Mouse (Mus musculus) midbrain, embryonic 15.5 days (tissue): Measurements from ENCODE around the gene Ghitm. TPM values are rescaled to one million over a fixed set of nuclear protein-coding genes. Genes with fewer than 3 reads are reported as not detected.
A peak's percentile ranks its signal among the peaks of the same experiment; 100 is the strongest.
"Not testable (repeated sequence)": the region's sequence is repeated elsewhere in the genome, so short reads cannot be mapped to it uniquely, and the experiment has no call there.

Experiments used
- ATAC-seq: fragments of 200-750 bp; cut with Nextera tagmentation; replicated peaks from 2 replicates; pipeline ENCODE4 v1.8.0; 2017; ENCODE audit warnings: moderate TSS enrichment
- H3K27ac ChIP-seq: fragments of 300-500 bp; sonication (generic); 2 replicates; pipeline ENCODE4 v1.5.1; 2015; ENCODE audit warnings: mild to moderate bottlenecking, inconsistent platforms
- H3K27me3 ChIP-seq: fragments of 300-500 bp; sonication (generic); replicated peaks from 2 replicates; pipeline ENCODE4 v1.6.1; 2015; ENCODE audit warnings: inconsistent platforms
- H3K36me3 ChIP-seq: fragments of 300-500 bp; sonication (generic); replicated peaks from 2 replicates; pipeline ENCODE4 v1.6.1; 2015; ENCODE audit warnings: inconsistent platforms
- H3K4me1 ChIP-seq: fragments of 300-500 bp; sonication (generic); 2 replicates; pipeline ENCODE4 v1.6.1; 2015; ENCODE audit warnings: inconsistent platforms
- H3K4me2 ChIP-seq: fragments of 300-500 bp; sonication (generic); 2 replicates; pipeline ENCODE4 v1.6.1; 2015; ENCODE audit warnings: inconsistent platforms, mild to moderate bottlenecking, moderate library complexity
- H3K4me3 ChIP-seq: fragments of 300-500 bp; sonication (generic); 2 replicates; pipeline ENCODE4 v1.5.1; 2015; ENCODE audit warnings: mild to moderate bottlenecking, inconsistent platforms
- H3K9ac ChIP-seq: fragments of 300-500 bp; sonication (generic); 2 replicates; pipeline ENCODE4 v1.6.1; 2015; ENCODE audit warnings: mild to moderate bottlenecking, inconsistent platforms
- H3K9me3 ChIP-seq: fragments of 300-500 bp; sonication (generic); 2 replicates; pipeline ENCODE4 v1.6.1; 2016; ENCODE audit warnings: inconsistent platforms
- WGBS: fragments of 180-500 bp; shearing (Covaris S2); methylation state at CpG from one replicate; pipeline ENCODE4 v1.1.7; 2015; ENCODE audit warnings: mixed read lengths; 5-methylcytosine and 5-hydroxymethylcytosine counted together
- polyA plus RNA-seq: library from polyadenylated mRNA; unstranded; fragments of >200 nt; fragmentation: Nextera tagmentation; extraction: Ambion mirVana; gene quantifications from 2 replicates; pipeline ENCODE4 v1.2.1, GENCODE M21; 2015

The Ghitm gene
- polyA plus RNA-seq = 184 TPM in 2 replicates

DNA sequence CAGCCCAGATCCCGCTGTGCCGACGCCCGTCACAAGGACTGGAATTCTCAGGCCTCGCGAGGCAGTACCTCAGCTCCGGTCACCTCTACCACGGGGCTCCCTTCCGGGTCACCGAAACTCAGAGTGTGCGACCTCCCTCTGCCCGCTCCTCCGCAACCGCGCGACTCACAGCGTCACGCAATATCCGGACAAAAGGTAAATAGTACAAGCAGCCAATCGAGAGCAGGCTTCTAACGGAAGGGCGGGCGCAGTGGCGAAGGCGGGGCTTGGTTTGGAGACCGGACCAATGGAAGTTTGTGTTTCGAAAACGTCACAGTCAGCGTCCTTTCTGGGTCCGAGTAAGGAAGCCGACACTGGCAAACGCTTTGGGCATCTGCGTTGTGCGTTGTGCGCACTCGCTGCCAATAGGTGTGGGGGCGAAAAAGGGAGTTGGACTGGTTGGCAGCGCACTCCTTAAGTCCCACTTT, at the start of gene Ghitm:
Gene Ghitm (minus strand): TSS at position 146 of the 467 bp plus-strand sequence.
- peak within 1 kb of the TSS; percentile 93 for H3K9ac ChIP-seq
- WGBS = under 1% methylated on average over 38 of the region's 38 CpGs
- peaks cover 19% of the 10 kb centered on the region for H3K36me3 ChIP-seq
- H3K4me3 ChIP-seq = peak within 1 kb of the TSS; percentile 99
- H3K27ac ChIP-seq = peak within 1 kb of the TSS; percentile 84
- peaks cover 13% of the 10 kb centered on the region for H3K4me1 ChIP-seq
- H3K27me3 ChIP-seq = no peaks in the 10 kb centered on the region
- no peaks in the 10 kb centered on the region for H3K9me3 ChIP-seq
- H3K4me2 ChIP-seq = peak within 1 kb of the TSS; percentile 67
- peak; percentile 99 for ATAC-seq

DNA sequence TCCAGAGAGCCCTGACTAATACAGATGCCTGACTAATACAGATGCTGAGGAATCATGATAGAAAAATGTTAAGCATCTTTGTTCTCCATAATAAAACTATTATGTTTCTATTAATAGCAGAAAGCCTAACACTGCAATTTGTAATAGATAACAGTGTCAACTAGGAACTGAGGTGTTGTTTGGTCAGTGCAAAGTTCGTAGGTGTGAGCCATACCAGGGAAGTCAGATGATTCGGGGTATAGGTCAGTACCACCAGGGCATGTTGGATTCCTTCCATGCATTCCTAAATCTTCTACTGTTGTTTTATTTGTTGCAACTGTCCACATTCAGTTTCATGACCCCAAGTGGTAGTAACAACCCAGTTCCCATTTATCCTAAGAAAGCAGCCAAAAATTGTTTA, 49.8 kb upstream of the Ghitm start:
- WGBS = 91% methylated on average over 2 of the region's 2 CpGs
- no peaks in the 10 kb centered on the region for H3K36me3 ChIP-seq
- no peaks in the 10 kb centered on the region for H3K9me3 ChIP-seq
- H3K9ac ChIP-seq = no peak overlapping the region
- H3K4me1 ChIP-seq = no peaks in the 10 kb centered on the region
- H3K27me3 ChIP-seq = no peaks in the 10 kb centered on the region
- no peak for ATAC-seq
- no peak overlapping the region for H3K4me3 ChIP-seq
- no peak overlapping the region for H3K27ac ChIP-seq
- no peak overlapping the region for H3K4me2 ChIP-seq

DNA sequence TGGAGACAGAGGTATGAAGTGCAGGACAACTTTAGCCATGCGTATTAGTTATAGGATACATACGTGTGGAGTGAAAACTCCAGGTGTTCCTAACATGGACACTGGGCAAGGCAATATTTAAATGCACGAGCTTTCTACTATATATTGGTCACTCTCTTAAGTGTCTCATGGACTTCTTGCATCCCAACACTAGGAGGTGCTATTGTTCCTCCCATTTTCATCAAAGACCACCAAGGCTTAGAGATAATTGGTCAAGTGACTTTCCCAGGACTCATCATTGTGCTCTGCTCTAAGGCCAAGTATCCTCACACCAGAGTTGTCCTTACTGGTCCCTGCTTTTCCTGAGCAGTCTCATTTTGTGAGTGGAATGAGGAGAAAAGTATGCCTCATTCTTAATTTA, 39.4 kb upstream of the Ghitm start:
- no peak overlapping the region for H3K27ac ChIP-seq
- H3K4me1 ChIP-seq = no peaks in the 10 kb centered on the region
- no peak overlapping the region for H3K9ac ChIP-seq
- H3K36me3 ChIP-seq = no peaks in the 10 kb centered on the region
- H3K27me3 ChIP-seq = no peaks in the 10 kb centered on the region
- H3K4me3 ChIP-seq = no peak overlapping the region
- no peak overlapping the region for H3K4me2 ChIP-seq
- no peaks in the 10 kb centered on the region for H3K9me3 ChIP-seq
- ATAC-seq = no peak
- WGBS = 73% methylated on average over 3 of the region's 3 CpGs

DNA sequence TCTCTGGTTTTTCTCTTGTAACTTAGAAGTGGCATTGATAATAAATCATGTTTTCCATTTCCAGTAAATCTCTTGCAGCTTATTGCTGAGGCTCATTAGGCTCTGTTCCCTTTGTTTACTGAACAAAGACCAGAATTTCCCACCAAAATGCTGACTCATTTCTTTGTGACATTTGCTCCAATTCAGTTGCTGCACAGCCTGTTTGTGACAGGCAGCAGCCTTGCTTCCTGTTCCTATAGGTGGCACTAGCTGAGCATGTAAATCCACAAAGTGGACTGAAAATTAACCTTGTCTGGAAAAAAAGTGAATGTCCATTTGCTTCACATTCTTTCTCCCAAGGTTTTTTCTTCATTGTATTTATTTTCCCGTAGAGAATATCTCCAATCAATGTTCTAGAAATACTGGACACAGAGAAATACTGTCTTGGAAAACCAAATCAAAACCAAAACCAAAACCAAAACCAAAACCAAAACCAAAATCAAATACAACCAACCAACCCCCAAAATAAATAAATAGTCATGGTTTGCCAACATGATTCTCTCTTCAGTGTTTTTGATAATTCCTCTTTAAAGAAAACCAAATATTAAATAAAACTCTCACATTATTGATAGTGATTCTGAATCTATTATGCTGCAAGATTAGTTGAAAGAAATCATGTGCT, 30.3 kb upstream of the Ghitm start:
- ATAC-seq = peak; percentile 71
- WGBS = 57% methylated on average over 1 of the region's 1 CpGs
- peak overlapping the region; percentile 38; the same call in 1 of the 2 replicates for H3K27ac ChIP-seq

DNA sequence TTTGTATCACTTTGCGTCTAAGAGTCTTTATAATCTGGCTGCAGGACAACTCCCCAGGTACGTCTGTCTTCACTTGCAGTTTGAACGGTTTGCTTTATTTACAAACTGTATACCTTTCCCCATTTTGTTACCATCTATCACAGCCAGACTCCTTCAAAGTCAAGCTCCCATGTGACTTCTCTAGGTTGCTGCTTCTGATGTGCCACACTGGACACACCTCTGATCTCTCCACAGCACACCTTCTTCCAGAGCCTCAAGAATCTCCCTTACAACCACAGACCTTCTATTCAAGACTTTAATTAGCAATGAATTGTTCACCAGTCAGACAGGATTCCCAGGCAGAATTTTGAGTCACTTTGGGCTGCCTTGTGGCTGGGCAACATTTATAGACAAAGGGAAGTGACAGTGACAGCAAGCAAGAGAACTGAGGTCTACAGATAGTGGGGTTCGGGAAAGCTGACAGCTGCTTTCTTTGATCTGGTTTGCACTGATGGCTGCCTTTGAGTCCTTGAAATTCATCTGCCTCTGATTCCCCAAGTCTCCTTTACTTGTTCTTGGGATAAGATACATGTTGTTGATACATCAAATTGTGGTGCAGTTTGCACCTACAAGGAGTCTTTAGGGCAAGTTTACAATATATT, 29.4 kb upstream of the Ghitm start:
- peak overlapping the region; percentile 38; the same call in 1 of the 2 replicates for H3K27ac ChIP-seq
- no peaks in the 10 kb centered on the region for H3K27me3 ChIP-seq
- no peaks in the 10 kb centered on the region for H3K9me3 ChIP-seq
- H3K4me2 ChIP-seq = no peak overlapping the region
- WGBS = 75% methylated on average over 4 of the region's 4 CpGs
- no peak overlapping the region for H3K4me3 ChIP-seq
- ATAC-seq = no peak
- no peaks in the 10 kb centered on the region for H3K36me3 ChIP-seq
- H3K9ac ChIP-seq = no peak overlapping the region
- no peaks in the 10 kb centered on the region for H3K4me1 ChIP-seq

More for the DNA sequence above, 30.3 kb upstream of the Ghitm start:
- H3K9ac ChIP-seq = no peak overlapping the region
- H3K4me2 ChIP-seq = no peak overlapping the region
- H3K9me3 ChIP-seq = no peaks in the 10 kb centered on the region
- H3K36me3 ChIP-seq = no peaks in the 10 kb centered on the region
- no peak overlapping the region for H3K4me3 ChIP-seq
- no peaks in the 10 kb centered on the region for H3K4me1 ChIP-seq
- H3K27me3 ChIP-seq = no peaks in the 10 kb centered on the region

DNA sequence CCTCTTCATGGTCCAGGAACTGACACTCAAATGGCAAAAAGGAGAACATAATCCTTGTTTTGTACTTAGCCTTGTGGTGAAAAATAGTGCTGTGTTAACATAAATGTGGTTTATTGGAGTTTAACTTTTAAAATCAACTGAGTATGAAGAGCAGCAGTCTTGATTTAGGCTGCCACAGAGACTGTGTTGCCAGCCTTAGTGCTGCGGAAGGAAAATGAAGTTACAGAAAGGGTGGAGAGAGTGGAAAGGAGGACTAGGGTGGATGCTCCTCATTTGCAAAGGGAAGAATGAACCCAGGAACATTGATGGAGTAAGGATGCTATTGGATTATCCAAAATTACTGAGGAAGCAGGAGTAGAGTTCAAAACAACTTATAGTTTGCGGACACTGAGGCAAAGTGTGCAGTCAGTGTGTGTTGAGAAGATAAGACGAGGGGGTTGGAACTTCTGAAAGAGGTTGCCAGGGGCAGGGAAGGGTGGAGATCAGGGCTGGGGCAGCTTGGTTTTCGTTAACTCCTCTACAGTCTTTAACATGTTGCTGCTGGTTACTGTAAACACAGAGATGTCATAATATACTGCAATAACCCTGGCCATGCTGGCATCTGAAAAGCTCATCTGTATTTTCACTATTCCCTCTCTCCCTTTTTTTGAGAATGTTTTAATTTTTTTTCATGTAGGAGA, 28.3 kb upstream of the Ghitm start:
- H3K4me3 ChIP-seq = no peak overlapping the region
- no peaks in the 10 kb centered on the region for H3K27me3 ChIP-seq
- H3K36me3 ChIP-seq = no peaks in the 10 kb centered on the region
- 83% methylated on average over 4 of the region's 4 CpGs for WGBS
- no peaks in the 10 kb centered on the region for H3K4me1 ChIP-seq
- H3K9ac ChIP-seq = no peak overlapping the region
- no peaks in the 10 kb centered on the region for H3K9me3 ChIP-seq
- H3K4me2 ChIP-seq = no peak overlapping the region
- H3K27ac ChIP-seq = no peak overlapping the region
- no peak for ATAC-seq

DNA sequence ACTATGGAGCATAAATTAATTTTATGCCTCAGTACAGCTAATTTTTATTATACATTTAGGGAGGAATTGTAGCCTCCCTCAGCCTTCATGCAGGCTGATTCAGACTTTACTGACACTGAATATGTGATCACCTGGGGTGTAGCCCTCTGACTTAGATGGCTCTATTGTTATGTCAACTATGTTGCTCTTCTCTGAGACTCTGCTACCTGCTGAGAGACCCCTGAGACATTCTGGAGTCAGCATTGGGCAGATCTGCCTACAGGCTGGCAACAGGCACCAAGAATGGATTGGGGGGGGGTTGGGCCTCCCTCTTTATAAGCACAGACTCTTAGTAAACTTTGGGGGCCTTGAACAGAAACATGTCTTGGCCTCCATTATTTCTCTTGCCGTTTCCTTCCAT, 19.3 kb upstream of the Ghitm start:
- Histone ChIP-seq H3K9ac (no peak overlapping the region), H3K4me2 (no peak overlapping the region), H3K36me3 (no peaks in the 10 kb centered on the region), H3K4me3 (no peak overlapping the region), H3K9me3 (peaks cover 4% of the 10 kb centered on the region; the same call in 1 of the 2 replicates), H3K27ac (no peak overlapping the region), H3K4me1 (no peaks in the 10 kb centered on the region), H3K27me3 (no peaks in the 10 kb centered on the region)
- 100% methylated on average over 1 of the region's 1 CpGs for WGBS
- no peak for ATAC-seq

DNA sequence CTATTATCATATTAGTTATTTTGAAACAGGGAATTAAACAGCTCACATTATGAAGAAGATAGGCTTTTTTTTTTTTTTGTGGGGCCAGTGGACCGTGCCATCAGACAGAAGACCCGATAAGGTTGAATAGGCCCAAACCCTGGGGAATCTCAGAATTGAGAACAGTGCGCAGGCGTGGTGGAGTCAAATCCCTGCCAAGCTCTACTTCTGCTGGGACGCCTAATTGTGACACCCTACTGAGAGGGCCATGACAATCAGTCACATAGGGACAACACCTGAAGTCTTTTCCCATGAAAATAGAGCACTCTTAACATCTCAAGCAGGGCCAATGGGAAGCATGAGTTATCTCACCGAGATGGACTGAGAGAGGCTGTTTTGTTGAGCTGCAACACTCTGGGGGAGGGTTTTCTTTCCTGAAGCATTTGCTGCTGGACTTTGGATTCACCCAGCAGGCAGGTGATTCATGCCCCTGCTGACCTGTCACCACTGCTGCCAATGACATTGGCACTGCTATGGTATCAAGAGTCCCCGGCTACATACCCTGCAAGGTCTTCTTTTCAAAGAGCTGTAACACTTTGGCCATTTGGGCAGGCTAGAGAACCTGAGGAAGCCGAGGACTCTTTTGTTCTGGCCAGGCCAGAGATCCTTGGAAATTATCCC, 4.1 kb upstream of the Ghitm start:
- no peak for ATAC-seq
- Histone ChIP-seq H3K4me1 (peaks cover 3% of the 10 kb centered on the region), H3K27me3 (no peaks in the 10 kb centered on the region), H3K9me3 (no peaks in the 10 kb centered on the region), H3K4me2 (no peak overlapping the region), H3K27ac (no peak overlapping the region), H3K4me3 (no peak overlapping the region), H3K9ac (no peak overlapping the region), H3K36me3 (no peaks in the 10 kb centered on the region)
- WGBS = 44% methylated on average over 8 of the region's 8 CpGs

DNA sequence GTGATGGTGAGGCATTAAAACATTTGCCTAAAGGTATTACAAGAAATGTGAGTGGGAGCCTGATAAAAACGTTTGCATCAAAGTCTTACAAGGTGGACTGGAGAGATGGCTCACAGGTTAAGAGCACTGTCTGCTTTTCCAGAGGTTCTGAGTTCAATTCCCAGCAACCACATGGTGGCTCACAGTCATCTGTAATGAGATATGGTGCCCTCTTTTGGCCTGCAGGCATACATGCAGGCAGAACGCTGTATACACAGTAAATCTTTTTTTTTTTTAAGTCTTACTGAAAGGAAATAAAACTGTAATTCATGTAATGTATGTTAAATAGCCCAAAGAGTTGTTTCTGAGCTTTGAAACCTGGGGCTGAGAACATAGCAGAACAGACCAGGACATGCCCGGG, 2.5 kb upstream of the Ghitm start:
- not testable (repeated sequence) for H3K27ac ChIP-seq, H3K27me3 ChIP-seq, H3K4me2 ChIP-seq, H3K9me3 ChIP-seq, H3K4me3 ChIP-seq, ATAC-seq, H3K36me3 ChIP-seq, H3K9ac ChIP-seq
- H3K4me1 ChIP-seq = peaks cover 13% of the 10 kb centered on the region
- 81% methylated on average over 3 of the region's 3 CpGs for WGBS

DNA sequence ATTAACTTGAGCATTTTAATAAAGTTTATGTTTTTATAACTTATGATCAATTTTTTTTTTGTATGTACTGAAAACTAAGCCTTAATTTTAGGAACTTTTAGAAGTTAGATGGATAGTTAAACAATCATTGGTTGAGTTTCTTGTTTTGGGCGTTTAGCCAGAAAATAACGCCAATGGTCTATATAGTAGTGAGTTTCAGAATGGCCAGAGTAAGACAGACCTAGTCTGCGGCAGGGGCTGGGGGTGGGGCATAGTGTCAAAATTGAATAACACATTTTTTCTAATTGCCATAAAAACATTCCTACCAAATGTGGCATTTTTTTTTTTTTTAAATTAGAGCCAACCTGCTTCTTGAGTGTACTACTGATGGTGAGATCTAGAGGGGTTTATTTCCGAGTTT, 1.0 kb upstream of the Ghitm start:
- H3K27ac ChIP-seq = no peak overlapping the region
- H3K9ac ChIP-seq = no peak overlapping the region
- H3K4me3 ChIP-seq = no peak overlapping the region
- 85% methylated on average over 4 of the region's 4 CpGs for whole genome bisulfite sequencing
- H3K36me3 ChIP-seq = peaks cover 10% of the 10 kb centered on the region
- no peak overlapping the region for H3K4me2 ChIP-seq
- H3K9me3 ChIP-seq = no peaks in the 10 kb centered on the region
- peaks cover 13% of the 10 kb centered on the region for H3K4me1 ChIP-seq
- no peak for ATAC-seq
- H3K27me3 ChIP-seq = no peaks in the 10 kb centered on the region

DNA sequence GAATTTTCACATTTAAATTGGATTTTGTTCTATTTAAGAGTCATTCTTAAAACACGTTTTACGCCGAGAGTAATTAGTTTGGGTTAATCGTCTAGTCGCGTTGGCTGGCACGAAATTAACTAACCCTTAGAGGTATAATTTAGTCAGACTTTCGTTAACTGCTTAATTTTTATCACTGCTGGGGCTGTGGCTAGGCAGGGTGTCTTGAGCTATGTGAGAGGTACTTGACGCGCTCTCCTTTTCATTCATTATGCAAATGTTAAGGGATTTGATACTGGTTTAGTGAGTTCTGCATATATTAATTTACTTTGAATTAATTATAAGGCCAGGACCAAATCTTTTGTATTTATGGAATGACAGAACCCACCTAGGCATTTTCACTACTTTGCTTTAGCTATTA, 599 bp upstream of the Ghitm start:
- ATAC-seq = peak; percentile 68
- Histone ChIP-seq H3K9ac (peak overlapping the region; percentile 43; the same call in 1 of the 2 replicates), H3K27ac (peak overlapping the region; percentile 84), H3K9me3 (no peaks in the 10 kb centered on the region), H3K4me1 (peaks cover 13% of the 10 kb centered on the region), H3K4me3 (peak overlapping the region; percentile 99), H3K4me2 (peak overlapping the region; percentile 67), H3K27me3 (no peaks in the 10 kb centered on the region), H3K36me3 (peaks cover 14% of the 10 kb centered on the region)
- WGBS = under 1% methylated on average over 10 of the region's 10 CpGs
